Mouse (Mus musculus): ENCODE results near the gene Hexim2. TPM values are rescaled to one million over a fixed set of nuclear protein-coding genes. Genes with fewer than 3 reads are reported as not detected.
A peak's percentile ranks its signal among the peaks of the same experiment; 100 is the strongest.

Gene Hexim2
- polyA plus RNA-seq (2015; fragmentation: Nextera tagmentation; extraction: Ambion mirVana), result 17.3 and 17.6 TPM in 2 replicates

- peak within 1 kb of the TSS; percentile 99 for H3K27ac ChIP-seq (replicated peaks)
- H3K4me2 ChIP-seq, result peak within 1 kb of the TSS; percentile 89
- H3K4me3 ChIP-seq, result peak within 1 kb of the TSS; percentile 93
- H3K36me3 ChIP-seq, result no peaks in the 10 kb centered on the region
- H3K9me3 ChIP-seq, result no peaks in the 10 kb centered on the region
- H3K9ac ChIP-seq, result peak within 1 kb of the TSS; percentile 100
- peak; percentile 70 for ATAC-seq (ENCODE audit: low read depth)
- WGBS, result under 1% methylated on average over 39 of the region's 39 CpGs
- no peaks in the 10 kb centered on the region for H3K27me3 ChIP-seq
- peaks cover 55% of the 10 kb centered on the region for H3K4me1 ChIP-seq (replicated peaks)
These were observed at the start of gene Hexim2 for GRCm38 (mm10) chr11:103131701-103132575. Gene Hexim2, plus strand, starts transcription at chr11:103132429.

- Histone ChIP-seq H3K4me2 (no peak overlapping the region), H3K9me3 (no peaks in the 10 kb centered on the region), H3K4me3 (no peak overlapping the region), H3K9ac (no peak overlapping the region), H3K27ac (replicated peaks) (no peak overlapping the region), H3K36me3 (no peaks in the 10 kb centered on the region), H3K4me1 (replicated peaks) (peaks cover under 1% of the 10 kb centered on the region; the same call in 1 of the 2 replicates), H3K27me3 (peaks cover 32% of the 10 kb centered on the region)
- ATAC-seq (ENCODE audit: low read depth), result no peak
- 94% methylated on average over 7 of the region's 7 CpGs for WGBS
These were observed 38.9 kb upstream of the Hexim2 start for GRCm38 (mm10) chr11:103093306-103093705.

GRCm38 (mm10) chr11:103093862-103094833 is 38.1 kb upstream of the Hexim2 start:
- Histone ChIP-seq H3K27ac (replicated peaks) (no peak overlapping the region), H3K4me2 (no peak overlapping the region), H3K9ac (peak overlapping the region; percentile 17; the same call in 1 of the 2 replicates), H3K27me3 (peaks cover 40% of the 10 kb centered on the region), H3K4me3 (no peak overlapping the region), H3K4me1 (replicated peaks) (peaks cover 9% of the 10 kb centered on the region; the same call in 1 of the 2 replicates), H3K36me3 (no peaks in the 10 kb centered on the region), H3K9me3 (no peaks in the 10 kb centered on the region)
- no peak for ATAC-seq (ENCODE audit: low read depth)
- WGBS, result 62% methylated on average over 20 of the region's 20 CpGs

- H3K9ac ChIP-seq, result no peak overlapping the region
- H3K4me2 ChIP-seq, result no peak overlapping the region
- peaks cover 10% of the 10 kb centered on the region; the same call in 1 of the 2 replicates for H3K4me1 ChIP-seq (replicated peaks)
- WGBS, result 27% methylated on average over 9 of the region's 9 CpGs
- H3K4me3 ChIP-seq, result no peak overlapping the region
- H3K36me3 ChIP-seq, result no peaks in the 10 kb centered on the region
- no peak overlapping the region for H3K27ac ChIP-seq (replicated peaks)
- peaks cover 50% of the 10 kb centered on the region for H3K27me3 ChIP-seq
- no peaks in the 10 kb centered on the region for H3K9me3 ChIP-seq
- no peak for ATAC-seq (ENCODE audit: low read depth)
These were observed 37.0 kb upstream of the Hexim2 start for GRCm38 (mm10) chr11:103095107-103095670.

GRCm38 (mm10) chr11:103095801-103096200 is 36.4 kb upstream of the Hexim2 start:
- H3K27ac ChIP-seq (replicated peaks), result no peak overlapping the region
- 83% methylated on average over 6 of the region's 6 CpGs for WGBS
- peaks cover 11% of the 10 kb centered on the region; the same call in 1 of the 2 replicates for H3K4me1 ChIP-seq (replicated peaks)

GRCm38 (mm10) chr11:103096979-103097894 is 35.0 kb upstream of the Hexim2 start:
- Histone ChIP-seq H3K27ac (replicated peaks) (no peak overlapping the region), H3K4me3 (no peak overlapping the region), H3K4me2 (no peak overlapping the region), H3K9me3 (no peaks in the 10 kb centered on the region), H3K36me3 (no peaks in the 10 kb centered on the region), H3K27me3 (peaks cover 71% of the 10 kb centered on the region), H3K4me1 (replicated peaks) (peaks cover 25% of the 10 kb centered on the region), H3K9ac (no peak overlapping the region)
- 32% methylated on average over 22 of the region's 22 CpGs for WGBS
- no peak for ATAC-seq (ENCODE audit: low read depth)

More at GRCm38 (mm10) chr11:103095801-103096200, 36.4 kb upstream of the Hexim2 start:
- H3K4me2 ChIP-seq, result no peak overlapping the region
- ATAC-seq (ENCODE audit: low read depth), result no peak
- peaks cover 56% of the 10 kb centered on the region for H3K27me3 ChIP-seq
- H3K36me3 ChIP-seq, result no peaks in the 10 kb centered on the region
- H3K9ac ChIP-seq, result no peak overlapping the region
- no peak overlapping the region for H3K4me3 ChIP-seq
- H3K9me3 ChIP-seq, result no peaks in the 10 kb centered on the region

- Histone ChIP-seq H3K4me1 (replicated peaks) (peaks cover 35% of the 10 kb centered on the region), H3K4me2 (no peak overlapping the region), H3K27me3 (peaks cover 75% of the 10 kb centered on the region), H3K4me3 (no peak overlapping the region), H3K9ac (no peak overlapping the region), H3K9me3 (no peaks in the 10 kb centered on the region), H3K36me3 (no peaks in the 10 kb centered on the region), H3K27ac (replicated peaks) (no peak overlapping the region)
- ATAC-seq (ENCODE audit: low read depth), result no peak
- WGBS, result 65% methylated on average over 11 of the region's 11 CpGs
These were observed 33.6 kb upstream of the Hexim2 start for GRCm38 (mm10) chr11:103098531-103099190.

- H3K4me1 ChIP-seq (replicated peaks), result peaks cover 35% of the 10 kb centered on the region
- no peak for ATAC-seq (ENCODE audit: low read depth)
- no peak overlapping the region for H3K9ac ChIP-seq
- H3K27me3 ChIP-seq, result peaks cover 79% of the 10 kb centered on the region
- H3K27ac ChIP-seq (replicated peaks), result no peak overlapping the region
- 56% methylated on average over 12 of the region's 12 CpGs for WGBS
- H3K4me3 ChIP-seq, result no peak overlapping the region
- H3K36me3 ChIP-seq, result no peaks in the 10 kb centered on the region
- no peaks in the 10 kb centered on the region for H3K9me3 ChIP-seq
- H3K4me2 ChIP-seq, result no peak overlapping the region
These were observed 32.8 kb upstream of the Hexim2 start for GRCm38 (mm10) chr11:103099352-103099940.

- Histone ChIP-seq H3K4me3 (no peak overlapping the region), H3K27ac (replicated peaks) (no peak overlapping the region), H3K4me1 (replicated peaks) (peaks cover 35% of the 10 kb centered on the region), H3K27me3 (peaks cover 79% of the 10 kb centered on the region), H3K9ac (no peak overlapping the region), H3K4me2 (no peak overlapping the region), H3K36me3 (no peaks in the 10 kb centered on the region), H3K9me3 (no peaks in the 10 kb centered on the region)
- 74% methylated on average over 8 of the region's 8 CpGs for WGBS
- ATAC-seq (ENCODE audit: low read depth), result no peak
These were observed 31.9 kb upstream of the Hexim2 start for GRCm38 (mm10) chr11:103100361-103100760.

GRCm38 (mm10) chr11:103101481-103101865 is 30.8 kb upstream of the Hexim2 start, which contains the start of the genes Plcd3 and Acbd4:
Gene Plcd3, minus strand, starts transcription at chr11:103101658.
Gene Acbd4, plus strand, starts transcription at chr11:103101682.
- peak within 1 kb of the TSS; percentile 69 for H3K9ac ChIP-seq
- peak within 1 kb of the TSS; percentile 42 for H3K4me3 ChIP-seq
- H3K9me3 ChIP-seq, result no peaks in the 10 kb centered on the region
- peak; percentile 48; the same call in 1 of the 2 replicates for ATAC-seq (ENCODE audit: low read depth)
- peaks cover 68% of the 10 kb centered on the region for H3K27me3 ChIP-seq
- no peak within 1 kb of the TSS for H3K27ac ChIP-seq (replicated peaks)
- H3K4me1 ChIP-seq (replicated peaks), result peaks cover 35% of the 10 kb centered on the region
- no peaks in the 10 kb centered on the region for H3K36me3 ChIP-seq
- WGBS, result under 1% methylated on average over 34 of the region's 34 CpGs
- peak within 1 kb of the TSS; percentile 79 for H3K4me2 ChIP-seq

Measured in neural tube, embryonic 13.5 days (tissue).